Mouse (Mus musculus) hindbrain, embryonic 14.5 days (tissue): Measurements from ENCODE around the gene Ska2. TPM values are rescaled to one million over a fixed set of nuclear protein-coding genes. Genes with fewer than 3 reads are reported as not detected.
A peak's percentile ranks its signal among the peaks of the same experiment; 100 is the strongest.

Source experiments
- ATAC-seq: fragments of 200-750 bp; cut with Nextera tagmentation; 2 replicates; pipeline ENCODE4 v1.8.0; 2017; ENCODE audit warnings: moderate number of reproducible peaks, mild to moderate bottlenecking, moderate TSS enrichment, moderate library complexity; ENCODE audit not compliant: low FRiP score
- DNase-seq: peaks from one replicate; pipeline ENCODE4 v3.0.0-alpha.2; 2015; ENCODE audit warnings: low spot score
- H3K27ac ChIP-seq: fragments of 300-500 bp; sonication (generic); 2 replicates; pipeline ENCODE4 v1.5.1; 2014; ENCODE audit warnings: mild to moderate bottlenecking, moderate library complexity
- H3K27me3 ChIP-seq: fragments of 300-500 bp; sonication (generic); 2 replicates; pipeline ENCODE4 v1.6.1; 2014; ENCODE audit warnings: mild to moderate bottlenecking, low read length, mixed read lengths; ENCODE audit not compliant: control insufficient read depth, insufficient read depth
- H3K36me3 ChIP-seq: fragments of 300-500 bp; sonication (generic); replicated peaks from 2 replicates; pipeline ENCODE4 v1.6.1; 2014; ENCODE audit not compliant: control insufficient read depth, insufficient read depth
- H3K4me1 ChIP-seq: fragments of 300-500 bp; sonication (generic); replicated peaks from 2 replicates; pipeline ENCODE4 v1.6.1; 2014; ENCODE audit warnings: antibody characterized with exemption, low read length, mixed read lengths; ENCODE audit not compliant: control insufficient read depth, insufficient read depth
- H3K4me2 ChIP-seq: fragments of 300-500 bp; sonication (generic); replicated peaks from 2 replicates; pipeline ENCODE4 v1.6.1; 2014; ENCODE audit warnings: mild to moderate bottlenecking, moderate library complexity
- H3K4me3 ChIP-seq: fragments of 300-500 bp; sonication (generic); replicated peaks from 2 replicates; pipeline ENCODE4 v1.5.1; 2014; ENCODE audit warnings: mild to moderate bottlenecking, low read length
- H3K9ac ChIP-seq: fragments of 300-500 bp; sonication (generic); 2 replicates; pipeline ENCODE4 v1.6.1; 2014
- H3K9me3 ChIP-seq: fragments of 300-500 bp; sonication (generic); 2 replicates; pipeline ENCODE4 v1.6.1; 2016; ENCODE audit warnings: low read length; ENCODE audit not compliant: control insufficient read depth
- WGBS: fragments of 180-500 bp; shearing (Covaris S2); extraction: QIAGEN DNeasy Blood & Tissue Kit; methylation state at CpG from one replicate; pipeline ENCODE4 v1.1.7; 2014; 5-methylcytosine and 5-hydroxymethylcytosine counted together
- polyA plus RNA-seq: library from polyadenylated mRNA; unstranded; fragments of >200 nt; fragmentation: Nextera tagmentation; extraction: Ambion mirVana; gene quantifications from 2 replicates; pipeline ENCODE4 v1.2.1, GENCODE M21; 2014

Ska2 gene
- polyA plus RNA-seq, 1 experiment from 2014 or later = 39.4 TPM

DNA sequence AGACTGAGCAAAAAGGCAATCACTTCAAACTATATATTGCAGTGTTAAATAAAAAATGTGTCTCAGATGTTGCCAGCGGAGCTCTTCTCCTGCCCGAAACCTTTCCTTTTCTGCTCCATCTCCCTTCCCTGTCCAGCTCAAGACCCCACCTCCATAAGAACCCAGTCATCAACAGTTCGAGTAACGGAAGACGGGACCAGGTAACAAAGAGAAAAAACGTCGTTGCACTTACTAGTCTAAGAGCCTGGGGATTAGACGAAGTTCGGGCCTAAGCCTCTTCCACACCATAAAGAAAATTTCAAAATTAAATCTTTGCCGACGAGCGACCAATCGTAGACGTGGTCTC is 652 bp upstream of the Ska2 start, which contains the start of gene Prr11:
TSS of gene Prr11 (minus strand) at position 300 of the 346 bp plus-strand sequence.
- H3K4me3 ChIP-seq = peak within 1 kb of the TSS; percentile 72
- peak within 1 kb of the TSS; percentile 84 for H3K9ac ChIP-seq
- WGBS = 0% methylated on average over 14 of the region's 14 CpGs
- H3K4me2 ChIP-seq = peak within 1 kb of the TSS; percentile 59
- ATAC-seq (no peak), DNase-seq (no peak)
- H3K9me3 ChIP-seq = no peaks in the 10 kb centered on the region
- H3K27me3 ChIP-seq = no peaks in the 10 kb centered on the region
- peaks cover 31% of the 10 kb centered on the region for H3K36me3 ChIP-seq
- peaks cover 28% of the 10 kb centered on the region for H3K4me1 ChIP-seq
- H3K27ac ChIP-seq = peak within 1 kb of the TSS; percentile 89

DNA sequence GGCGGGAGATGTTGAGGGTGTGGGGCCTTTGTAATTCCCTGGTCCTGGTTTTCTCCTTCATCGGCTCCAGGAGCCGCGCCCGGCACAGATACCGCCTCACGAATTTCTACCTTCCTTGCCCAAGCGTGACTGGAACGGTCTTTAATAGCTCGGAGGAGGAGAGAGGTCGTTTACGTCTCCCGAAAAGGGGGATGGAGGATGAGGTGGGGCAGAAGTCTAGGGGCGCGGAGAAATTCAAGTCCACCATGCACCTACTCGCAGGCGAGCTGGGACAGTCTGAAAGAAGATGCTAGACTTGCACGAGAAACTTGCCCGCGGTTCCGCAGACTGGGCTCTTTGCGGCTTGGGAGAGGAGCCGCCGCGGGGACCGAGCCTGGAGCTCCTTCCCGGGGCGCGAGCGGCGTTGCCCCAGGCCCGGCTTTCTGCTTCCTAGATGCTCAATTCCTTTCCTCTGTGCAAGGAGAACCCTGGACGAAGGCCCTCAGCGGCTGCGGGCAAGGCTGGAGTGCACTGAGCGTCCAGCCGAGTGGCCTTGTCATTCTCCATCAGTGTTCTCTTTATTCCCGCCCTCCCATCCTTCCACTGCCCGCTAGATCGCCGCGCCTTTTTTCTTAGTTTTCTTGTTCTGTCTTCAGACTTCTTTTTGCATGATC is 611 bp downstream of the Ska2 start:
- Histone ChIP-seq H3K9me3 (no peaks in the 10 kb centered on the region), H3K9ac (peak overlapping the region; percentile 84), H3K4me2 (peak overlapping the region; percentile 59), H3K4me1 (peaks cover 28% of the 10 kb centered on the region), H3K27ac (peak overlapping the region; percentile 89), H3K4me3 (peak overlapping the region; percentile 72), H3K27me3 (no peaks in the 10 kb centered on the region), H3K36me3 (peaks cover 31% of the 10 kb centered on the region)
- WGBS = 0% methylated on average over 42 of the region's 42 CpGs
- DNase-seq = peak; percentile 40
- no peak for ATAC-seq

DNA sequence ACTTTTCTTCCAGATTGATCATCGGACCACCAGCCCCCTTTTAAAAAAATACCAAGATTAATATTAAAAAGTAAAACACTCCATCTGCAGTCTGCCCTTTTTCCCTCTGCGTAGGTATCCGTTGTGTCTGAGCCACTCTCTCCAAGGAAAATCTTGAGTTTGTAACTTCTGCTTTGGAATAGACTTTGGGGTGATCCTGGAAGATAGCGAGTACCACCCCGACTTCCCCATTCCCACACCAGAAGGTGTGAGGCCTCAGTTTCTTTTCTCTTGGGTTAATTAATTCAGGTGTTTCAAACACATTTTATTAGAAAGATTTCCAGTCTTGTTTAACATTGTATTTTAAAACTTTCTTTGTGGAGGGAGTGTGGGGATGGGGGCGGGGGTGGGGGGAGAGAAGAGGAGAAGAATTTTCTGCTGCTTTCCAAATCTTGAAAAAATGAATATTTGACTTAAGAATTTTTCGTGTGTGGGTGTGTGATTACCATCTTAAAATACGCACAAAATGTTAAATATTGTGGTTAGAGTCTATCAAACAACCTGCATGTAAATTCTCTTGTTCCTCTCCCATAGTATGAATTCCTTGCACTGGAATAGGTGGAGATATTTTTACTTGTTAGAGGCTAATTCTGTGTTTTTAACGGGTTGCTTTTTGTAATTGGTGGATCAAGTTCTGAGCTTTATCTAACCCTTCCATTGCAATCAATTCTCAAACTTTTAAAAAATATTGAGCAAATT is 1.3 kb downstream of the Ska2 start:
- whole genome bisulfite sequencing = 8% methylated on average over 9 of the region's 9 CpGs
- Histone ChIP-seq H3K36me3 (peaks cover 29% of the 10 kb centered on the region), H3K9ac (peak overlapping the region; percentile 84), H3K4me3 (peak overlapping the region; percentile 72), H3K27me3 (no peaks in the 10 kb centered on the region), H3K4me2 (peak overlapping the region; percentile 59), H3K9me3 (no peaks in the 10 kb centered on the region), H3K4me1 (peaks cover 28% of the 10 kb centered on the region), H3K27ac (peak overlapping the region; percentile 89)
- DNase-seq (no peak), ATAC-seq (no peak)

DNA sequence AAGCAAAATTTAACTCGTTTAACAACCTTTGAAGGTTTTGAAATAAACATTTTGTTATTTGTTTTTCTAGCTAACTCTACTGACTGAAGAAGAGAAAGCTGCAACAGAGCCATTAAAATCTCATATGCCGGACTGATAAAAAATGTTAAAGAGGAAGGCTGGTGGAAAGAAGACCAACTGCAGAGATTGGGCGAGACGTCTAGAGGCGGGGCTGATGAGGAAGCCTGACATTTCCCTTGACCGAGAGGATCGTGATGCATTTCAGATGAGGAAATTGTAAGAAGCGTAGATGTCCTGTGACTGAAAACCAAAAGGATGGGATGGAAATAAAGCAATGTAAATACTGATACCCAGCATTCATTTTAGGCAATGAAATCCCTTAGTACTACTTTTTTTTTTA is 12.8 kb downstream of the Ska2 start:
- Histone ChIP-seq H3K36me3 (peaks cover 70% of the 10 kb centered on the region), H3K27me3 (no peaks in the 10 kb centered on the region), H3K4me3 (no peak overlapping the region), H3K9ac (no peak overlapping the region), H3K9me3 (no peaks in the 10 kb centered on the region), H3K4me1 (peaks cover 8% of the 10 kb centered on the region), H3K27ac (no peak overlapping the region), H3K4me2 (no peak overlapping the region)
- DNase-seq (no peak), ATAC-seq (no peak)
- 73% methylated on average over 8 of the region's 8 CpGs for WGBS

DNA sequence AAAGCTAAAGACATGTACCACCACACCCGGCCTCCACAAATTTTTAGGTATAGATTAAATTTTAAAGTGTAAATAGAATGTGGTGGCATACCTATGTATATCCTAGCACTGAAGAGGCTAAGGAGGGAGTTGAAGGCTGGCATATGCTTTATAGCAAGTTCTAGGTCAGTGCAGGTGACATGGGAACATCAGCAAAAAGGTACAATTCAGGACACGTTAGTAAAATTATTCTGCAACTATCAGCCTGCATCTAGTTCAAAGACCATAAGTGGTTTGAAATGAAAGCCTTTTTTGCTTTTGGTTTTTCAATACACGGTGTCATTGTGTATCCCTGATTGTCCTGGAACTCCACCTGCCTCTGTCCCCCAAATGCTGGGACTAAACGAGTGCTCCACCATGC is 16.5 kb downstream of the Ska2 start:
- peaks cover 26% of the 10 kb centered on the region for H3K4me1 ChIP-seq
- H3K9me3 ChIP-seq = no peaks in the 10 kb centered on the region
- DNase-seq (no peak), ATAC-seq (no peak)
- peaks cover 44% of the 10 kb centered on the region for H3K36me3 ChIP-seq
- H3K27me3 ChIP-seq = no peaks in the 10 kb centered on the region
- peak overlapping the region; percentile 93 for H3K27ac ChIP-seq
- peak overlapping the region; percentile 93 for H3K9ac ChIP-seq
- peak overlapping the region; percentile 99 for H3K4me3 ChIP-seq
- H3K4me2 ChIP-seq = peak overlapping the region; percentile 66
- WGBS = 56% methylated on average over 4 of the region's 4 CpGs

DNA sequence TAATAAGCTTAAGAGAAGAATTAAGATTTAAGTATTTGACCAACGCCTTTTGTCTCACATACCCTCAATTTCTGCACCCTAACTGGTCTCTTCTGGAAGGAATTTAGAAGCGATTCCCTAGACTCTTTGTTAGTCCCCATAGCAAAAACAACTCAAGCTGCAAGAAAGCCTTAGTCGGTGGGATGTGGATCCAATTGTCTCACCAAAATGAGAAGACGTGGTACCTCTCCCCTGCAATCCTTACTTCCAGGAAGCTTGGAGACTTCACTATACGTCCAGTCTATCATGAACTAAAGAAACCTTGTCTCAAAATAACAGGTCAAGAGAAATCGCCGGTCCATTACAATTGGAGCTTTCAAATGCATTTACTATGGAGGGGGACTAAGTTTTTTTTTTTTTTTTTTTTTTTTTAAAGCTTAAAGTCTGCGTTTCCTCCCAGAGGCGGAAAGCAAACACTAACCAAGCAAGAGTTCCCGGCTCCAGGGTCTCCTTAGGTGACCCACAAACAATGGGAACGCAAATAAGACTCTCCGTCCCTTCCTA is 17.3 kb downstream of the Ska2 start:
- Histone ChIP-seq H3K4me1 (peaks cover 26% of the 10 kb centered on the region), H3K4me3 (peak overlapping the region; percentile 99), H3K27me3 (no peaks in the 10 kb centered on the region), H3K27ac (peak overlapping the region; percentile 93), H3K9ac (peak overlapping the region; percentile 93), H3K9me3 (no peaks in the 10 kb centered on the region), H3K4me2 (peak overlapping the region; percentile 66), H3K36me3 (peaks cover 42% of the 10 kb centered on the region)
- ATAC-seq (0 out of 2 replicates have a peak, but pooled peaks have one; percentile 1), DNase-seq (peak; percentile 61)
- 1% methylated on average over 12 of the region's 12 CpGs for WGBS

DNA sequence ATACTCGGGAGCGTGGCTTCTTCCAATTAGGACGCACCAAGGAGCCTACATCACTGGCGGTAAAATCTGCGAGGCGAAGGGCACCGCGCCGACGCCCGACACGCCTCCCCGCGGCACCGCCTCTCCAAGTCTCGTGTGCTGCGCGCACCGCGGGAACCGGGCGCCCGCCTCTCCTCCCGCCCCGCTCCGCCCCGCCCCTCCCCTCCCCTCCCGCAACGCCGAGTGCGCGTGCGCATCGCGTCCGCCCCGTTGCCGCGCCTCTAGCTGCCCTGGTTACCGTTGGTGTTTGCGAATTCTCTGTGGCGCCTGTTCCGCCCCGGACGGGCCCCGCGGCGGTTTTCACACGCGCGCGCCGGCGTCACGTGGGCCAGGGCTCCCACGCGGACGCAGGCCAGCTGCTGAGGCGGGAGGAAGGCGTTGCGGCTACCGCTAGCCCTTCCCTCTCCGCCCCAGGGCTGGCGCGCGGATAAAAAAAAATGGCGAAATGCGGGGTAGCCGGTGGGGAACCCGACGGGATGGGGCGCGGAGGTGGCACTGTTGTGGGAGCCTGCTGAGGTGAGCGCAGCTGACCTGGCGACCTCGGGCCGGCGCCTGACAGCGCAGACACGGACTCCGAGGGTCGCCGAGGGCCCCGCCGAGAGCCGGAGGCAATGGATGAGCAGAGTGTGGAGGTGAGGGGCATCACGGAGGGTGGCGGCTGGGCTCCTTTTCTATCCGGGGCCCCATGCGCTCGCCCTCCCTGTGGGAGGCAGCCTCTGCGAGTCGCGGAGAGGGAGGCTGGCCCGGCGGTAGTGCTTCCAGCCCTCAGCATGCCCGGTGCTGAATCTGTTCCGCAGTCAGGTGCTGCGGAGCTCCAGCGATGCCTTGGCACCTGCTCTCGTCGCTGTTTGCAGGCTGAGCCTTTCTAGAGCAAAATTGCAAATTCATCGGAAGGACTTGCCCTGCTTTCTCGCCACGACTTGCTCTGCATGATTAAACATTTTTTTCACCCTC is 18.1 kb downstream of the Ska2 start, which contains the start of gene Trim37:
TSS of gene Trim37 (plus strand) at position 254 of the 993 bp plus-strand sequence.
- Histone ChIP-seq H3K9me3 (no peaks in the 10 kb centered on the region), H3K36me3 (peaks cover 41% of the 10 kb centered on the region), H3K27ac (peak within 1 kb of the TSS; percentile 93), H3K27me3 (no peaks in the 10 kb centered on the region), H3K4me1 (peaks cover 26% of the 10 kb centered on the region), H3K4me2 (peak within 1 kb of the TSS; percentile 66), H3K9ac (peak within 1 kb of the TSS; percentile 93), H3K4me3 (peak within 1 kb of the TSS; percentile 99)
- DNase-seq (peak; percentile 93), ATAC-seq (peak; percentile 94)
- under 1% methylated on average over 96 of the region's 105 CpGs for WGBS

DNA sequence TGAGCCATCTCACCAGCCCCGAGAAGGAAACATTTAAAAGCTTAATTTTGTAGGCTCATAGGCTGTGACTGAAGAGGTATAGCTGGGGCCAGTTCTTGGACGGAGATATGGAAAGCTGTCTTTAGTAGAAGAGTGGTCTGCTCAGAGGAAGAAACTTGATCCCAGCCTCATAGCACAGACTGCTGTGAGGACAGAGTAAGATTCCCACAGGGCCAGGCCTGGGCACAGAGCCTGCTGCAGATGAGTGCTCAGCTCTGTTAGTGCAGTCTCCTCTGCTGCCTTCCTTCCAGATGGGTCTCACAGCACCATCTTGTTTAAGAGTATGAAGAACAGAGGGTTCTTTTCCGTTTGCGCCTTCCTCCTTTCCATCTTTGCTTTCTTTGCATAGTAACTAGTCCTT is 27.2 kb downstream of the Ska2 start:
- no peak overlapping the region for H3K4me3 ChIP-seq
- H3K9ac ChIP-seq = no peak overlapping the region
- H3K4me2 ChIP-seq = no peak overlapping the region
- H3K27ac ChIP-seq = no peak overlapping the region
- 87% methylated on average over 4 of the region's 4 CpGs for WGBS
- no peaks in the 10 kb centered on the region for H3K9me3 ChIP-seq
- no peak for ATAC-seq
- no peak for DNase-seq
- no peaks in the 10 kb centered on the region for H3K4me1 ChIP-seq
- no peaks in the 10 kb centered on the region for H3K27me3 ChIP-seq
- peaks cover 68% of the 10 kb centered on the region for H3K36me3 ChIP-seq
